Mouse (Mus musculus) bone marrow macrophage, adult 2 months (primary cell): Measurements from ENCODE around the gene Ola1.

Source experiments
- CTCF ChIP-seq: IDR thresholded peaks from 2 replicates; pipeline ENCODE4 v1.5.1; 2012; ENCODE audit warnings: low read depth, mild to moderate bottlenecking, low read length, moderate library complexity
- POLR2A ChIP-seq: IDR thresholded peaks from 2 replicates; pipeline ENCODE4 v1.6.1; 2012; ENCODE audit warnings: mild to moderate bottlenecking, low read depth, low read length, borderline replicate concordance

- TF ChIP-seq POLR2A, result no peak
- TF ChIP-seq CTCF, result no peak
These were observed 85.8 kb downstream of the Ola1 start for GRCm38 (mm10) chr2:73132897-73133296.
